Mouse (Mus musculus): ENCODE measurements around the gene Nsun5. TPM values are rescaled to one million over a fixed set of nuclear protein-coding genes. Genes with fewer than 3 reads are reported as not detected.

Nsun5 gene
- total RNA-seq (2023), result 10 to 100 TPM in 1 of 2 experiments, 1 to 10 TPM in 1; 8.1 to 10.5 TPM

DNA sequence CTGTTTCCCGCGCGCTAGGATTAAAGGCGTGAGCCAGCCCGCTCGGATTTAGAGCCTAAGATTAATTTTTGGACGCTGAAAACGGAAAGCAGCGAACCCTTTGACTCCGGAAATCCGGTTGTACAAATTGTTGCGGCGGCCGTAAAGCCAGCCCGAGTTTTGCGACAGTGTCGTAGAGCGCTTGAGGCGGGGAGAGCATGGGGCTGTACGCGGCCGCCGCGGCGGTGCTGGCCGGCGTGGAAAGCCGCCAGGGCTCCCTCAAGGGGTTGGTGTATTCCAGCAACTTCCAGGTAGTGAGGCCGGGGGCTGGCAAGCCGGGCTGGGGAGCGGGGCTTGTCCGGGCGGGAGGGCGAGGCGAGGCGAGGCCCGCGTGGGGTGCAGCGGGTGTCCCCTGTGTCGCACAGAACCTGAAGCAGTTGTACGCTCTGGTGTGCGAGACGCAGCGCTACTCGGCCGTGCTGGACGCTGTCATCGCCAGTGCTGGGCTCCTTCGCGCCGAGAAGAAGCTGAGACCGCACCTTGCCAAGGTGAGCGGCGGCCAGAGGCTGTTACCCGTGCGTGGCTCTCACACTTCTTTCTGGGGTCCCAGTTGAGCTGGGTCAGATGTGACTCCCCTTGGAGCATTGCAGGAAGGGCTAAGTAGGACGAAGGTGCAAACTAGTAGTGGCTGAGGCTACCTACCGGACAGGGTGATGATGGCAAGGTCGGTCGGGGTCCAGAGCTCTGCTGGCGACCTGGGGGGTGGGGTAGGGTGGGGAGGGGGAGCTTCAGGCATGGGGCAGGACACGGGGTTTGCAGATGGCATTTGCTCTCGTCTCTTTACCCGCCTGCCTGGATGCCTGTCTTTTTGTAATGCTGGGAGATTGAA, at the start of gene Nsun5:
Gene Nsun5 (plus strand): TSS at position 167 of the 868 bp plus-strand sequence.

GRCm38 (mm10) chr5:135349862-135350261, 19.9 kb upstream of the Nsun5 start, which contains the start of gene Fkbp6:
Fkbp6 (minus strand) TSS chr5:135350044.

DNA sequence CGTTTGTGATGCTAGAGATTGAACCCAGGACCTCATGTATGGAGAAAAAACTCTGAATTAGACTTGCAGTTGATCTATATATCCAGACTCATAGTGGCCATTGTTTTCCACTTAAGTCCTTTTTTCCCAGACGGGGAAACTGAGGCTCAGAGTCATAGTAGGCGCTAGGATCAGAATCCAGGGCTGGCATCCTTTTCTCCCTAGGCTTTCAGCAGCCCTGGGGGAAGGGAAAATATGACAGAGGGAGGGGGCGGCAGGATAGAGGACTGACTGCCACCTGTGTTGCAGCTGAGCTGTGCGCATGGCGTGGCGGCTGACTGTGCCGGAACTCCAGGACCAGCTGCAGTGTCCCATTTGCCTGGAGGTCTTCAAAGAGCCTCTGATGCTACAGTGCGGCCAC, 16.8 kb upstream of the Nsun5 start, which contains the start of gene Trim50:
Gene Trim50 (plus strand): TSS at position 301 of the 400 bp plus-strand sequence.

DNA sequence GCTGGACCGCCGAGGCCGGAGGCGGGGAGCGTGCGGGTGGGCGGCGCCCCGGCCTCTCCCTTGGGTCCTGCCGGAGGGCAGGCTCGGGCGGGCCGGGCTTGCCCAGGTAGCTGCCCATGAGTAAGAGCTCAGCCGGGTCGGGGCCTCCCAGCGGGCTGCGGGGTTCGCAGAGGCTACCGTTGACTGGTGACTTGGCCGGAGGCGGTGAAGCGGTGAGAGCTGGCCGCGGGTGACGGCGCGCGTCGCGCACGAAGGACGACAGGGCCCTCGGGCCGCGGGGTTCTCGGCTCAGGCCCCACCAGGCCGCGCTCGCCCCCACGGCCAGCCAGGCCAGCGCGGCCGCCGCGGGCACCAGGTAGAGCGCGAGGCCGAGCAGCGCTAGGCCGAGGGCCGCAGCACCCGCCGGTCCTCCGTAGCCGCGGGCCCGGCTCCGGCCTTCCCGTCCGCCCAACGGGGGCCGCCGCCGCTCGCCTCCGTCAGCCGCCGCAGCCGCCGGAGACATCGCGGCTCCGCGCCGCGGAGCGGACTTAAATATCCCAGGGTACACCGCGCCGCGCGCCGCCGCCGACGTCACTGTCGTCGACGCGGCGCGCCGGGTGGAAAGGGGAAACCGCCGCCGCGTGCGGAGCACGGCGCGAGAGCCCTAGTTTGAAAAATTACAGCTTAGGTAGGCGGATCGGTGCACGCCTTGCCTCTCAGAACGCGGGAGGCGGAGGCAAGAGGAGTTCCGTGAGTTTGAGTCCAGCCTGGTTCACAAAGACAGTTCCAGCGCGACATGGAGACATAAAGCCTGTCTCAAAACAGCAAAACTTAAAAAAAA, 24.5 kb downstream of the Nsun5 start, which contains the start of gene Pom121:
Gene Pom121 (minus strand): TSS at position 543 of the 820 bp plus-strand sequence.

Other genes with a start within 250 kb of the Nsun5 start
- gene Tbl2, start 220.3 kb upstream of the Nsun5 start, total RNA-seq (2023), result 10 to 100 TPM in 1 of 2 experiments, 1 to 10 TPM in 1; 8.3 to 10.7 TPM
- gene Bcl7b, start 201.7 kb upstream of the Nsun5 start, total RNA-seq (2023), result 10 to 100 TPM; 25.0 to 26.4 TPM
- gene Baz1b, start 182.7 kb upstream of the Nsun5 start, total RNA-seq (2023), result 10 to 100 TPM; 89.4 to 94.1 TPM
- gene Fzd9, start 118.7 kb upstream of the Nsun5 start, total RNA-seq (2023), result not detected
- not detected for gene Fkbp6, start 19.9 kb upstream of the Nsun5 start, total RNA-seq (2023)
- gene Trim50, start 16.7 kb upstream of the Nsun5 start, total RNA-seq (2023), result not detected
- gene Pom121, start 24.6 kb downstream of the Nsun5 start, total RNA-seq (2023), result 10 to 100 TPM; 29.9 to 31.0 TPM
- 10 to 100 TPM; 36.7 to 41.4 TPM for gene Hip1, start 175.2 kb downstream of the Nsun5 start, total RNA-seq (2023)
- not detected for gene Ccl26, start 193.6 kb downstream of the Nsun5 start, total RNA-seq (2023)
- gene Ccl24, start 203.1 kb downstream of the Nsun5 start, total RNA-seq (2023), result under 1 TPM; 0.57 to 0.82 TPM

All from neutrophil, adult 83 days (primary cell).